Mouse (Mus musculus): ENCODE results near the gene Timeless.

Gene Timeless

GRCm38 (mm10) chr10:128297221-128297620 is 65.4 kb downstream of the Timeless start:
- no peak for DNase-seq (ENCODE audit: low spot score)

- no peak for DNase-seq (ENCODE audit: low spot score)
These were observed 65.8 kb downstream of the Timeless start for GRCm38 (mm10) chr10:128297622-128298021.

GRCm38 (mm10) chr10:128298243-128298642 is 66.4 kb downstream of the Timeless start:
- DNase-seq (ENCODE audit: low spot score), result no peak

GRCm38 (mm10) chr10:128298702-128299171 is 66.9 kb downstream of the Timeless start, which contains the start of gene Il23a:
Il23a (minus strand) TSS chr10:128298752.
- no peak for DNase-seq (ENCODE audit: low spot score)

GRCm38 (mm10) chr10:128302357-128302756 is 70.5 kb downstream of the Timeless start:
- no peak for DNase-seq (ENCODE audit: low spot score)
